Mouse (Mus musculus): ENCODE results near the gene Syn3.

DNA sequence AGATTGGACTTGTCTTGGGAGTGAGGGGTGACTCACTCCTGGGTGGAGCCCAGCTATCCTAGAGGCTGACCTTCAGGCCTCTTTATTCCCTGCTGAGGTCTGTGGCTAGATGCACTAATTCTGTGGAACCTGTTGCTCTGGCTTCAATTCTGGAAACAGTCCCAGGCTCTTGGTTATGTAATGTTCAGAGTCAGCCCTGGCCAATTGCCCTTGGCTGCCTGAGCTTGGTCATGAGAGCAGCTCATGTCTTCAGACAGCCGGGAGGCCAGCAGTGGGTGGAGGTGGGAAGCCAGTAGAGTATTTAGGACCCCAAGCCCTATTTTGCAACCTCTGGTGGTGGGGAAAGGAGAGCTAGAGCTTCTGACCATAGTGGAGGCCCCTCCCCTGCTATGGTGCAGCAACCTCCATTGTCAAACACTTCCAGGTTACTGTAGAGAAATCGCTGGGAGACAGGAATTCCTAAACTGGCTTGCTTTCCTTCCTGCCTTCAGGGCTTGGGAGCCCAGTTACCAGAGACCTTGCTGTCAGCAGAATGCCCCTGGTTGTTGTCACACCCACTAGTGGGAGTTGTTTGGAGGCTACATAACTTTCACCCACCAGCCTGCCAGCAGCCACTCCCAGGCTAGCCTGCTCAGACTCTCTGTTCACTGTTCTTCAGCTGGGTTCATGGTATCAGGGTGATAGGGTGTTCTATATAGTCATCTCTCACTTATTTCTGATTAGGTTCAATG lies 158.9 kb downstream of the Syn3 start:
- TF ChIP-seq CTCF (conservative IDR thresholded peaks at IDR 0.05; ENCODE audit: insufficient read depth, insufficient read length, low read depth, low read length) (no peak), POLR2A (IDR thresholded peaks at IDR 0.05; ENCODE audit: low read depth, low read length) (no peak)
